Mouse (Mus musculus): ENCODE results near the gene Ptgfrn.

DNA sequence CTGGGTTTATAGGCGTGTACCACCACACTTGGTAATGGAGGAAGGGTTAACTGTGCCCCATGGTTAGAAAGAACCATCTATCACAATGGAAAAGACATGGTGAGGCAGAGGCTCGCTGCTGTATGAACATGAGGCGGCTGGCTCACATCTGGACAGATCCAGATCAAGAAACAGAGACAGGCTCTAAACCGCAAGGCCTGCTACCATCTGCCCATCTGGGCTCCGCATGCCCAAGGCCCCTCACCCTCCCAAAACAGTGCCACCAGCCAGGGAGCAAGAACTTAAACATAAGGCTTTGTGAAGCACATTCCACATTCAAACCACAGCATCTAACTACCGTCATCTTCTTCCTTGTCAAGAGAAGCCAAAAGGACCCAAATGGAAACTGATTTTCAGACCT, 22.9 kb upstream of the Ptgfrn start:
- no peak for TF ChIP-seq TAL1 (IDR thresholded peaks at IDR 0.05; ENCODE audit: low read length)
- TF ChIP-seq GATA1 (IDR thresholded peaks at IDR 0.05; ENCODE audit: low read length) = no peak

Measured in erythroblast, embryonic 14.5 days (primary cell).